Comparison of ENCODE assay signal across 9 mouse cellular contexts in the genomic region with DNA sequence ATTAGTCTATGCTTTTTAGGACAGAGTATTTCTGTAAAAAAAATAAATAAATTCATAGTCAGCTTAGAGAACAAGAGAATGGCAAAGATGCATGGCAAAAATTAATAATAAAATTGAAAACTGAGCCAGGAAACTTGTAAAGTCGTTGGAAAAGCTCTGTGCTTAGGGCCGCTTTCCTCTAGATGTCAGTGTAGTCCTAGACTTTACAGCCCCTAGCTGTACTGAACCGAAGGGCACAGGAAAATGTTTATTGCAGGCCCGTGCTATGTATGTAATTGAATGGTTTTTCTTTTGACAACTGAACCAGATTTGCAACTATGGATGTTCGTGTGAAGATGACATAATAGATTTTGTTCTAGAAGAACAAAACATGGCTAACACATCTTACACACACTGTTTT. TPM values are rescaled to one million over a fixed set of nuclear protein-coding genes. Genes with fewer than 3 reads are reported as not detected.
DNase-seq lines count a peak whose midpoint lies in the region; ATAC-seq and TF ChIP-seq lines count a peak whose summit lies in the region.
"Had no signal": no experiment of that assay in that cellular context is flagged by ENCODE, and none has a peak within 500 bp of the region (broad histone marks: within the 10 kb centered on the region; RNA-seq: fewer than 3 reads in every experiment).

No protein-coding gene starts in this region.

- no peak for TF ChIP-seq EP300 in heart, postnatal 0 days (IDR thresholded peaks at IDR 0.05; ENCODE audit: low read depth)

- no peak overlapping the region for H3K4me2 ChIP-seq in heart, postnatal 0 days (ENCODE audit: low read depth, low read length)
- no peak overlapping the region for H3K4me2 ChIP-seq in kidney, embryonic 15.5 days
- H3K4me2 ChIP-seq in stomach, embryonic 14.5 days (replicated peaks; ENCODE audit: low read depth, low read length): no peak overlapping the region

- H3K36me3 ChIP-seq in heart, postnatal 0 days (replicated peaks; ENCODE audit: control insufficient read depth, insufficient read depth, low read length): no peaks in the 10 kb centered on the region
- H3K36me3 ChIP-seq in kidney, embryonic 15.5 days: no peaks in the 10 kb centered on the region
- no peaks in the 10 kb centered on the region for H3K36me3 ChIP-seq in stomach, embryonic 14.5 days (ENCODE audit: control insufficient read depth, insufficient read depth, low read length)

- no peaks in the 10 kb centered on the region for H3K9me3 ChIP-seq in heart, postnatal 0 days (replicated peaks; ENCODE audit: control insufficient read depth, low read length)
- H3K9me3 ChIP-seq in kidney, embryonic 15.5 days (replicated peaks): no peaks in the 10 kb centered on the region
- H3K9me3 ChIP-seq in stomach, embryonic 14.5 days (ENCODE audit: control insufficient read depth, low read depth, low read length): no peaks in the 10 kb centered on the region

- no peak overlapping the region for H3K9ac ChIP-seq in heart, postnatal 0 days (replicated peaks; ENCODE audit: low read depth, low read length)
- H3K9ac ChIP-seq in kidney, embryonic 15.5 days: no peak overlapping the region
- no peak overlapping the region for H3K9ac ChIP-seq in stomach, embryonic 14.5 days (replicated peaks; ENCODE audit: low read depth, low read length)

- ATAC-seq in heart, postnatal 0 days (ENCODE audit: insufficient read depth, low read depth): no peak
- peak; percentile 79 for ATAC-seq in kidney, embryonic 15.5 days (replicated peaks; ENCODE audit: low FRiP score)
- ATAC-seq in stomach, embryonic 14.5 days (ENCODE audit: insufficient number of reproducible peaks, insufficient read depth, low FRiP score, low read depth): peak; percentile 79; the same call in 1 of the 2 replicates

- H3K27me3 ChIP-seq in heart, postnatal 0 days (ENCODE audit: control insufficient read depth, insufficient read depth, low read length): no peaks in the 10 kb centered on the region
- no peaks in the 10 kb centered on the region for H3K27me3 ChIP-seq in kidney, embryonic 15.5 days
- no peaks in the 10 kb centered on the region for H3K27me3 ChIP-seq in stomach, embryonic 14.5 days (ENCODE audit: control insufficient read depth, insufficient read depth, low read length)

- H3K4me3 ChIP-seq in heart, postnatal 0 days (ENCODE audit: low read depth, low read length): no peak overlapping the region
- H3K4me3 ChIP-seq in kidney, embryonic 15.5 days (replicated peaks): no peak overlapping the region
- no peak overlapping the region for H3K4me3 ChIP-seq in stomach, embryonic 14.5 days (ENCODE audit: low read depth, low read length)

- peak; percentile 67 for TF ChIP-seq CTCF in heart, postnatal 0 days (IDR thresholded peaks at IDR 0.05; ENCODE audit: low read depth)

- 15% methylated on average over 5 of the region's 5 CpGs for WGBS in heart, postnatal 0 days
- 15% methylated on average over 5 of the region's 5 CpGs for WGBS in kidney, embryonic 15.5 days
- 15% methylated on average over 5 of the region's 5 CpGs for WGBS in stomach, embryonic 14.5 days

- DNase-seq in heart, postnatal 0 days (ENCODE audit: low spot score): peak; percentile 59
- DNase-seq in heart, adult 18-20 months: no peak
- DNase-seq in 3T3-L1 (ENCODE audit: low read depth, low spot score) (peak; percentile 64), adipocyte (ENCODE audit: low spot score) (peak; percentile 69)
- DNase-seq in heart, adult 9 months (ENCODE audit: low spot score in 2 of 2): no peak
- DNase-seq in c-Kit-positive CD71-positive TER-119-positive erythroid progenitor cells, embryonic 14.5 days (ENCODE audit: low spot score): no peak

- no peak overlapping the region for H3K27ac ChIP-seq in heart, postnatal 0 days (ENCODE audit: low read depth)
- H3K27ac ChIP-seq in kidney, embryonic 15.5 days: no peak overlapping the region
- no peak overlapping the region for H3K27ac ChIP-seq in stomach, embryonic 14.5 days (ENCODE audit: low read length)

- H3K4me1 ChIP-seq in heart, postnatal 0 days (ENCODE audit: control insufficient read depth, insufficient read depth): no peaks in the 10 kb centered on the region
- H3K4me1 ChIP-seq in kidney, embryonic 15.5 days: peaks cover 6% of the 10 kb centered on the region; the same call in 1 of the 2 replicates
- H3K4me1 ChIP-seq in stomach, embryonic 14.5 days (ENCODE audit: control insufficient read depth, insufficient read depth, low read length): no peaks in the 10 kb centered on the region

RNA-seq across cellular contexts. Expression of a gene that starts 32.1 kb away (rescaled TPM):
- total RNA-seq in heart, postnatal 0 days (2014; rRNA removed; ENCODE audit: low replicate concordance): 0.46 and 2.5 TPM in 2 replicates
- polyA plus RNA-seq in heart, postnatal 0 days (2015; fragmentation: Nextera tagmentation; extraction: Ambion mirVana): 0.70 and 0.99 TPM in 2 replicates
- total RNA-seq in heart, adult 18-20 months (2021): under 1 TPM in 1 of 2 experiments, not detected in 1; 0.21 TPM
- polyA plus RNA-seq in kidney, embryonic 15.5 days (2015; fragmentation: Nextera tagmentation; extraction: Ambion mirVana): not detected in 2 replicates
- not detected in 2 replicates for polyA plus RNA-seq in stomach, embryonic 14.5 days (2014; fragmentation: Nextera tagmentation; extraction: Ambion mirVana)
- polyA plus RNA-seq: gonadal fat pad, adult 2 months had no signal

RNA-seq across cellular contexts. Expression of a gene that starts 44.4 kb away (rescaled TPM):
- total RNA-seq in heart, postnatal 0 days (2014; rRNA removed; ENCODE audit: low replicate concordance): 3.7 and 7.5 TPM in 2 replicates
- polyA plus RNA-seq in heart, postnatal 0 days (2015; fragmentation: Nextera tagmentation; extraction: Ambion mirVana): 2.1 and 2.3 TPM in 2 replicates
- 1 to 10 TPM in 1 of 2 experiments, under 1 TPM in 1; 0.92 to 1.5 TPM for total RNA-seq in heart, adult 18-20 months (2021)
- 13.6 and 15.0 TPM in 2 replicates for polyA plus RNA-seq in kidney, embryonic 15.5 days (2015; fragmentation: Nextera tagmentation; extraction: Ambion mirVana)
- polyA plus RNA-seq in stomach, embryonic 14.5 days (2014; fragmentation: Nextera tagmentation; extraction: Ambion mirVana): 25.2 and 27.4 TPM in 2 replicates

Comparison
In these comparisons a context has a peak if more than half of its experiments do, and no peak if none do; other contexts are left out.
1. DNase-seq: peak in heart, postnatal 0 days (single experiment), 3T3-L1 (single experiment) and adipocyte (single experiment); none in heart, adult 18-20 months (0 of 2), heart, adult 9 months (0 of 2) and c-Kit-positive CD71-positive TER-119-positive erythroid progenitor cells, embryonic 14.5 days (single experiment).